Mouse (Mus musculus) liver, postnatal 0 days (tissue): ENCODE measurements around the gene Nid1. TPM values are rescaled to one million over a fixed set of nuclear protein-coding genes. Genes with fewer than 3 reads are reported as not detected.

ENCODE experiments used
- ATAC-seq: fragments of 200-750 bp; cut with Nextera tagmentation; 2 replicates; pipeline ENCODE4 v1.8.0; 2017; ENCODE audit warnings: mild to moderate bottlenecking, moderate library complexity
- DNase-seq: peaks from one replicate; pipeline ENCODE4 v3.0.0-alpha.2; 2016
- H3K27ac ChIP-seq: fragments of 300-500 bp; sonication (generic); 2 replicates; pipeline ENCODE4 v1.5.1; 2014; ENCODE audit warnings: antibody characterized with exemption, moderate library complexity, mild to moderate bottlenecking, low read depth
- H3K27me3 ChIP-seq: fragments of 300-500 bp; sonication (generic); 2 replicates; pipeline ENCODE4 v1.6.1; 2014; ENCODE audit warnings: low read length, control low read depth, mixed read lengths; ENCODE audit not compliant: insufficient read depth
- H3K36me3 ChIP-seq: fragments of 300-500 bp; sonication (generic); replicated peaks from 2 replicates; pipeline ENCODE4 v1.6.1; 2014; ENCODE audit warnings: mild to moderate bottlenecking, control low read depth, low read length, moderate library complexity, mixed read lengths; ENCODE audit not compliant: insufficient read depth
- H3K4me1 ChIP-seq: fragments of 300-500 bp; sonication (generic); 2 replicates; pipeline ENCODE4 v1.6.1; 2014; ENCODE audit warnings: antibody characterized with exemption, mild to moderate bottlenecking, control low read depth; ENCODE audit not compliant: insufficient read depth
- H3K4me2 ChIP-seq: fragments of 300-500 bp; sonication (generic); 2 replicates; pipeline ENCODE4 v1.6.1; 2014; ENCODE audit warnings: low read depth, mild to moderate bottlenecking, low read length, moderate library complexity, mixed read lengths
- H3K4me3 ChIP-seq: fragments of 300-500 bp; sonication (generic); 2 replicates; pipeline ENCODE4 v1.5.1; 2014; ENCODE audit warnings: low read depth, low read length
- H3K9ac ChIP-seq: fragments of 300-500 bp; sonication (generic); replicated peaks from 2 replicates; pipeline ENCODE4 v1.6.1; 2014; ENCODE audit warnings: mild to moderate bottlenecking, moderate library complexity
- H3K9me3 ChIP-seq: fragments of 300-500 bp; sonication (generic); 2 replicates; pipeline ENCODE4 v1.6.1; 2016; ENCODE audit warnings: mild to moderate bottlenecking, control low read depth, low read length, mixed read lengths
- CTCF ChIP-seq: sonication (generic); IDR thresholded peaks from 2 replicates; pipeline ENCODE4 v1.5.1; 2016; ENCODE audit warnings: antibody characterized with exemption, low read depth
- EP300 ChIP-seq: IDR thresholded peaks from 2 replicates; pipeline ENCODE4 v1.6.1; 2016; ENCODE audit warnings: antibody characterized with exemption, low read depth, mild to moderate bottlenecking
- WGBS: fragments of 180-500 bp; shearing (Covaris S2); extraction: QIAGEN DNeasy Blood & Tissue Kit; methylation state at CpG from one replicate; pipeline ENCODE4 v1.1.7; 2014; ENCODE audit not compliant: insufficient replicate concordance; 5-methylcytosine and 5-hydroxymethylcytosine counted together
- polyA plus RNA-seq: library from polyadenylated mRNA; unstranded; fragments of >200 nt; fragmentation: Nextera tagmentation; extraction: Ambion mirVana; gene quantifications from 2 replicates; pipeline ENCODE4 v1.2.1, GENCODE M21; 2015

The Nid1 gene
- polyA plus RNA-seq, 1 experiment from 2014 or later, result 17.9 TPM

DNA sequence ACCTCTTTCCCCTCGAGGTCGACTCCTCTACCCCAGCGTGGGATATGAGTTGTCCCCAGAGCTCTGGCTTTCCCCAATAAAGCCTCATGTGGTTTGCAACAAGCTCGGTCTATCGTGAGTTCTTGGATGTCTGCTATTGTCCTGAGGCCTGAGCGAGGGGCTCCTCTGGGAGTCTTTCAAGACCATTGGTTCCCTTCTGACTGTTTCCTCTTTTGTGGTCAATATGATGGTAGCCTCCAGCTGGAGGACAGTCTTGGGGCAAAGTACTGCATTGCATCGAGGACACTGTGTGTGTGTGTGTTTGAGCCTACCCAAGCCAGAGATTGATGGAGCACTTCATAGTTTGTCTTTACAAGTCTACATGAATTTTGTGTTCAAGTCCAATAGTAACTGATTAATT lies 80.8 kb downstream of the Nid1 start:
- Histone ChIP-seq H3K4me2 (no peak overlapping the region), H3K4me1 (no peaks in the 10 kb centered on the region), H3K27me3 (no peaks in the 10 kb centered on the region), H3K36me3 (no peaks in the 10 kb centered on the region), H3K9ac (no peak overlapping the region), H3K27ac (no peak overlapping the region), H3K4me3 (no peak overlapping the region), H3K9me3 (no peaks in the 10 kb centered on the region)
- 36% methylated on average over 7 of the region's 7 CpGs for WGBS
- ATAC-seq (no peak), DNase-seq (no peak)
- TF ChIP-seq CTCF (no peak), EP300 (no peak)

DNA sequence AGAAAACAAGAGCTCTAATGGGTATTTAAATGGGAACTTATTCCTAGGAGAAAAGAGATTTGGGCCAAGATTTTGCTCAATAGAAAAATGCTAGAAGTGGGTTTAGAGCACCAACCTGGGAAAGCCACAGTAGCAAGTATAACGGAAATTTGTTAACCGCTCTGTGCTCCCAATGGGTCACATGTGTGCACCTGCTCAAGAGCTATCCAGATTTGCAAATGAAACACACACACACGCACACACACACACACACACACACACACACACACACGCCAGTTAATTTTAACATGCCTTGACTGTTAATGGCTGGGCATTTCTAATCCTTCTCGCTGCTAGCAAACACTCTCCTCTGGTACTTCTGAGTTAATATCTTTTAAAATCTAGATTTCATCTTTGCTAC lies 83.1 kb downstream of the Nid1 start:
- no peak for DNase-seq
- no peaks in the 10 kb centered on the region for H3K36me3 ChIP-seq
- H3K4me2 ChIP-seq, result no peak overlapping the region
- 62% methylated on average over 5 of the region's 5 CpGs for WGBS
- H3K27ac ChIP-seq, result no peak overlapping the region
- no peaks in the 10 kb centered on the region for H3K27me3 ChIP-seq
- no peaks in the 10 kb centered on the region for H3K9me3 ChIP-seq
- ATAC-seq, result no peak
- H3K9ac ChIP-seq, result no peak overlapping the region
- H3K4me1 ChIP-seq, result peaks cover 18% of the 10 kb centered on the region
- H3K4me3 ChIP-seq, result no peak overlapping the region
- TF ChIP-seq EP300 (no peak), CTCF (no peak)

DNA sequence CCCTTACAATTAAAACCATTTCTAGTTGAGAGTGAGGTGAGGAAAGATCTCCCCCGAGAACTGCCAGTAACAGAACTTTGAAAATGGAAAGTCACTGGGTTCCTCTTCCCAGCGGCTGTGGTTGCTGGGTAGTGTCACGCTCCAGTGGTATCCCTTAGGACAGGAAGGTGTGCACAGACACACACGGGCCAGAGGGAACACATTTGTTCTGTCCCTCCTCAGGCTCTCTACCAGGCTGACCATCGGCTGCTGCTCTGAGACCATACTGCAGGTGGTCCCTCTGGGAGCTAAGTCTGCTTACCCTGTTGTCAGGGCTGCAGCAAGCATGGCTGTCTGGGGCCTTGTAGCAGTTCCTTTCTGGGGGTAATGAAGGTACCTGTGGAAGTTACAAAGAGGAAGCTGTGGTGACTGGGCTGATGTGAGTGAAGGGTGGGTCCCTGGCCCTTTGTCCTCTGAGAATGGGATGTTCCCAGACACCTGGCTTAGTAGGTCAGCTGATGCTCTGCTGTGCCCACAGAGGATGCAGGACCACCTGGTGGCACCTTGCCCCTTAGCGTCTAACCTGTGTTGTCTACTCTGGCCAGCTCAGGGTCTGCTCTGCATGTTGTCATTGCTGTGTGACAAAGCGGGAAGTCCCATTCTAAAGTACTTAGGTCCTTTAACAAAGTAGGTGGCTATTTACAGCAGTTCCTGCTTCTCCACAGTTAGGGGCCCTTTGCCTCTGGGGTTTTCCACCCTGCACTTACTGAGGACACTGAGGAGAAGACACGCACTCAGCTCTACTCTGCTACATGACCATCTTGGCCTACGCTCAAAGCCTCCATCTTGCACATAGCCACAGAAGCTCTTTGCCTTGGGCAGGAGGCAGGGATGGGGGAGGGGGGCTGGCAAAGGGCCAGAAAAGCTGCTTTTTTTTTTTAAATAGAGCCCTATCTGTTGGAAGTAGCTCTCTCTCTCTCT lies 86.6 kb downstream of the Nid1 start:
- H3K9ac ChIP-seq, result no peak overlapping the region; the same call in 1 of the 2 replicates
- DNase-seq (peak; percentile 22), ATAC-seq (peak; percentile 53)
- H3K27me3 ChIP-seq, result no peaks in the 10 kb centered on the region
- peaks cover 24% of the 10 kb centered on the region for H3K4me1 ChIP-seq
- H3K4me3 ChIP-seq, result no peak overlapping the region
- no peak for TF ChIP-seq CTCF
- TF ChIP-seq EP300, result no peak
- H3K4me2 ChIP-seq, result no peak overlapping the region; the same call in 1 of the 2 replicates
- H3K36me3 ChIP-seq, result no peaks in the 10 kb centered on the region
- 53% methylated on average over 9 of the region's 9 CpGs for WGBS
- peak overlapping the region; percentile 88 for H3K27ac ChIP-seq
- H3K9me3 ChIP-seq, result no peaks in the 10 kb centered on the region

DNA sequence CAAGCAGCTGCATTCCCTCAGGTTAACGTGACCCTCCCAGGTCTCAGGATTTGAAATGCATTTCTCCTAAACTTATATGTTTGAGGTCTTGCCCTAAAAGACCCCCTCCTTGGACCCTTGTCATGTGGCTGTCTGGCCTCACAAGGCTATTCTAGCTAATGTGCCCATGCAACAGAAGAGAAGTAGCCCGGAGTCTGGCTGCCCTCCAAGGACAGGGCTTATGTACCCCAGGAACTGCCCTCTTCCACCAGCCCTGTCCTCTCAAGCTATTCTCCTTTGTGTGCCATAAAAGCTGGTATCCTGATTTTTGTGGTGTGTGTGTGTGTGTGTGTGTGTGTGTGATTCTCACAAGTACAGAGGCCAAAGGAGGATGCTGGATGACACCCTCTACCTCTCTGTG lies 87.9 kb downstream of the Nid1 start:
- Histone ChIP-seq H3K4me3 (no peak overlapping the region), H3K36me3 (no peaks in the 10 kb centered on the region), H3K27ac (peak overlapping the region; percentile 88), H3K9ac (no peak overlapping the region), H3K9me3 (no peaks in the 10 kb centered on the region), H3K4me1 (peaks cover 24% of the 10 kb centered on the region), H3K27me3 (no peaks in the 10 kb centered on the region), H3K4me2 (no peak overlapping the region)
- WGBS, result 59% methylated on average over 2 of the region's 2 CpGs
- ATAC-seq (no peak), DNase-seq (no peak)
- no peak for TF ChIP-seq CTCF
- TF ChIP-seq EP300, result no peak

DNA sequence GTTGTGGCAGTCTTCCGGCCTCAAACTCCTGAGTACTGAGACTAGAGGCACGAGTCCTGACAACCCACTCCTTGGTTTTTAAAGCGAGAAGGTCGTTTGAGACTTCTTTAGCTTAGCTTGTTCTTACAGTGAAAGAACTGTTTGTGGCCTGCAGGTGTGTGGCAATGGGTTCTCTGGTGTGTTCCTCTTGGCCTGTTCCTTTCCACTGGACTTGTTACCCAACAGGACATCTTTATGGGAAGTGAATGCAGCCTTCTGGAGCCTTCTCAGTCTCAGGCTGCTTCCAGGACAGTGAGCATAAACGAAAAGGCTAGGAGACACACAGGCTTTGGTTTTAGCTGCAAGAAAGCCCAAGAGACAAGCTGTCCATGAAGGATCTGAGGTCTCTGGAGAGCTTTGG lies 88.5 kb downstream of the Nid1 start:
- Histone ChIP-seq H3K9me3 (no peaks in the 10 kb centered on the region), H3K36me3 (no peaks in the 10 kb centered on the region)

DNA sequence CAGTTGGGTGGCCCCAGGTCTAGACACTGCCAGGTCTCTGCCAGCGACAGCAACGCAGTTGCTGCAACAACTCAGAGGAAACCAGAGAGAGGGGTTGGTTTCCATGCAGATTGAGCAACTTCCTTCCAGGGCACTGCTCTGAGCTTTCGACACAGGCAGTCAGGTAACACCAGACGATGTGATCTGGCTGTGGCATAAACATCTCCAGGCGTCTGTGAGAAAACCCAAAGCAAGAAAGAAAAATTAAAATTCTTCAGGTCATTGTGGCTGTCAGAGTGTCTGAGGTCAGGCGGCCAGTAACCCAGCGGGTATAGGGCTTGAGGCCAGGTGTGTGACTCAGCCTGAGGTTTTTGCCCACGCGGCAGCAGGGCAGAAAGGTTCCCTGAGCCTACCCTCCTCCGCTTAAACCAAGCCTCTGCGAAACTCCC lies 91.8 kb downstream of the Nid1 start:
- Histone ChIP-seq H3K27ac (peak overlapping the region; percentile 49), H3K4me1 (peaks cover 19% of the 10 kb centered on the region), H3K27me3 (no peaks in the 10 kb centered on the region), H3K4me2 (peak overlapping the region; percentile 4; the same call in 1 of the 2 replicates), H3K4me3 (no peak overlapping the region), H3K9ac (no peak overlapping the region), H3K9me3 (no peaks in the 10 kb centered on the region), H3K36me3 (no peaks in the 10 kb centered on the region)
- TF ChIP-seq EP300 (peak; percentile 56; the same call in 1 of the 2 replicates), CTCF (no peak)
- peak; percentile 58 for DNase-seq
- ATAC-seq, result peak; percentile 90
- WGBS, result 25% methylated on average over 11 of the region's 11 CpGs

More for the DNA sequence above, 88.5 kb downstream of the Nid1 start:
- H3K4me3 ChIP-seq, result no peak overlapping the region
- no peak for TF ChIP-seq CTCF
- TF ChIP-seq EP300, result peak; percentile 50; the same call in 1 of the 2 replicates
- peaks cover 24% of the 10 kb centered on the region for H3K4me1 ChIP-seq
- H3K4me2 ChIP-seq, result no peak overlapping the region
- H3K27ac ChIP-seq, result peak overlapping the region; percentile 88
- DNase-seq (peak; percentile 28), ATAC-seq (peak; percentile 26; the same call in 1 of the 2 replicates)
- no peak overlapping the region for H3K9ac ChIP-seq
- WGBS, result 55% methylated on average over 5 of the region's 5 CpGs
- no peaks in the 10 kb centered on the region for H3K27me3 ChIP-seq
